30 mouse cellular contexts compared by ENCODE assay signal in genomic region chr7:121836827-121837226, GRCm38 (mm10). TPM values are rescaled to one million over a fixed set of nuclear protein-coding genes. Genes with fewer than 3 reads are reported as not detected.
DNase-seq lines count a peak whose midpoint lies in the region; TF ChIP-seq lines count a peak whose summit lies in the region.
"Had no signal": no experiment of that assay in that cellular context is flagged by ENCODE, and none has a peak within 500 bp of the region (broad histone marks: within the 10 kb centered on the region; RNA-seq: fewer than 3 reads in every experiment).

No protein-coding gene starts in this region.

- peak; percentile 14 to 34 for DNase-seq in layer of hippocampus, adult 2 months (ENCODE audit: low spot score in 2 of 2)
- DNase-seq in layer of hippocampus, postnatal 36 days, result no peak
- DNase-seq in layer of hippocampus, adult 8-10 months (ENCODE audit: low spot score in 2 of 2), result peak; percentile 30 to 31
- peak; percentile 77 for DNase-seq in lung, adult 2 months
- DNase-seq in lung, postnatal 14 days, result peak; percentile 61
- DNase-seq in cerebellum, postnatal 36 days, result no peak
- no peak for DNase-seq in c-Kit-positive CD71-positive TER-119-positive erythroid progenitor cells, embryonic 14.5 days (ENCODE audit: low spot score)
- DNase-seq: adrenal gland, adult 2 months; cerebellum, adult 18-20 months; cerebellum, postnatal 14 days; gastrocnemius, postnatal 10 days; kidney, postnatal 36 days; midbrain, embryonic 14.5 days; right cerebral cortex, postnatal 14 days; thymus, adult 18-20 months; thymus, postnatal 4 days had no signal

- 71% methylated on average over 7 of the region's 7 CpGs for WGBS in lung, adult 2 months

- TF ChIP-seq POLR2A in lung, adult 2 months (IDR thresholded peaks at IDR 0.05; ENCODE audit: borderline replicate concordance, extremely low read depth, low read depth, low read length), result no peak

- no peak overlapping the region for H3K4me3 ChIP-seq in layer of hippocampus, adult 2 months
- H3K4me3 ChIP-seq in lung, adult 2 months (replicated peaks; ENCODE audit: extremely low read depth, low read depth, low read length), result no peak overlapping the region
- H3K4me3 ChIP-seq: embryonic facial prominence, embryonic 13.5 days; erythroblast, embryonic 14.5 days; forebrain, embryonic 12.5 days; heart, embryonic 10.5 days; hindbrain, embryonic 15.5 days; megakaryocyte, embryonic 14.5 days had no signal

- TF ChIP-seq CTCF in layer of hippocampus, adult 2 months (conservative IDR thresholded peaks at IDR 0.05), result no peak
- no peak for TF ChIP-seq CTCF in lung, adult 2 months (IDR thresholded peaks at IDR 0.05; ENCODE audit: insufficient read depth, low read length)

- peaks cover 5% of the 10 kb centered on the region; the same call in 1 of the 2 replicates for H3K4me1 ChIP-seq in lung, adult 2 months (ENCODE audit: control insufficient read depth, insufficient read depth, low read length)
- H3K4me1 ChIP-seq: embryonic facial prominence, embryonic 13.5 days; forebrain, embryonic 12.5 days; hindbrain, embryonic 15.5 days; megakaryocyte, embryonic 14.5 days had no signal

- H3K27ac ChIP-seq in layer of hippocampus, adult 2 months, result no peak overlapping the region
- H3K27ac ChIP-seq: embryonic facial prominence, embryonic 13.5 days; forebrain, embryonic 12.5 days; heart, embryonic 10.5 days; hindbrain, embryonic 15.5 days had no signal

RNA-seq across cellular contexts. Expression of gene Scnn1b, which starts 28.0 kb away (rescaled TPM):
- total RNA-seq in layer of hippocampus, adult 2 months (2021), result not detected
- total RNA-seq in layer of hippocampus, postnatal 36 days (2021), result under 1 TPM in 1 of 2 experiments, not detected in 1; 0.30 TPM
- total RNA-seq in layer of hippocampus, adult 8-10 months (2022), result not detected
- polyA plus RNA-seq in lung, adult 2 months (2012; rRNA removed), result 135 and 179 TPM in 2 replicates
- total RNA-seq: adrenal gland, adult 2 months; granulocyte monocyte progenitor cell, adult 5-6 weeks; hematopoietic stem cell, adult 5-6 weeks; left cerebral cortex, adult 8-10 months; liver, adult 2 months; MEL had no signal
- polyA plus RNA-seq: C2C12; erythroblast, embryonic 14.5 days; limb, embryonic 11.5 days; liver, adult 2 months; liver, embryonic 16.5 days had no signal

Comparison
In these comparisons a context has a peak if more than half of its experiments do, and no peak if none do; other contexts are left out.
1. DNase-seq: peak in layer of hippocampus, adult 2 months (2 of 2), layer of hippocampus, adult 8-10 months (2 of 2), lung, adult 2 months (single experiment) and lung, postnatal 14 days (single experiment); none in layer of hippocampus, postnatal 36 days (0 of 2), cerebellum, postnatal 36 days (0 of 2) and c-Kit-positive CD71-positive TER-119-positive erythroid progenitor cells, embryonic 14.5 days (single experiment).